Mouse (Mus musculus) midbrain, postnatal 0 days (tissue): ENCODE results near the gene Arhgap35. TPM values are rescaled to one million over a fixed set of nuclear protein-coding genes. Genes with fewer than 3 reads are reported as not detected.

Experiments
- ATAC-seq: fragments of 200-750 bp; cut with Nextera tagmentation; 2 replicates; pipeline ENCODE4 v1.8.0; 2017; ENCODE audit warnings: moderate number of reproducible peaks, mild to moderate bottlenecking, moderate TSS enrichment, moderate library complexity; ENCODE audit not compliant: low FRiP score
- DNase-seq: peaks from one replicate; pipeline ENCODE4 v3.0.0-alpha.2; 2015; ENCODE audit warnings: low spot score
- H3K27ac ChIP-seq: fragments of 300-500 bp; sonication (generic); 2 replicates; pipeline ENCODE4 v1.5.1; 2014; ENCODE audit warnings: low read depth, mild to moderate bottlenecking, low read length, mixed read lengths
- H3K27me3 ChIP-seq: fragments of 300-500 bp; sonication (generic); 2 replicates; pipeline ENCODE4 v1.6.1; 2014; ENCODE audit warnings: low read length, control low read depth, mixed read lengths; ENCODE audit not compliant: insufficient read depth
- H3K36me3 ChIP-seq: fragments of 300-500 bp; sonication (generic); 2 replicates; pipeline ENCODE4 v1.6.1; 2014; ENCODE audit warnings: low read length, control low read depth, mixed read lengths; ENCODE audit not compliant: insufficient read depth
- H3K4me1 ChIP-seq: fragments of 300-500 bp; sonication (generic); 2 replicates; pipeline ENCODE4 v1.6.1; 2014; ENCODE audit warnings: mild to moderate bottlenecking, control low read depth, antibody characterized with exemption, low read length, mixed read lengths; ENCODE audit not compliant: insufficient read depth
- H3K4me2 ChIP-seq: fragments of 300-500 bp; sonication (generic); 2 replicates; pipeline ENCODE4 v1.6.1; 2014; ENCODE audit warnings: low read depth, mild to moderate bottlenecking, low read length, mixed read lengths; ENCODE audit not compliant: poor library complexity, severe bottlenecking
- H3K4me3 ChIP-seq: fragments of 300-500 bp; sonication (generic); 2 replicates; pipeline ENCODE4 v1.5.1; 2014; ENCODE audit warnings: low read depth, mild to moderate bottlenecking, low read length, moderate library complexity
- H3K9ac ChIP-seq: fragments of 300-500 bp; sonication (generic); replicated peaks from 2 replicates; pipeline ENCODE4 v1.6.1; 2014; ENCODE audit warnings: mild to moderate bottlenecking, low read length, moderate library complexity, mixed read lengths; ENCODE audit not compliant: poor library complexity, severe bottlenecking
- H3K9me3 ChIP-seq: fragments of 300-500 bp; sonication (generic); 2 replicates; pipeline ENCODE4 v1.6.1; 2016; ENCODE audit warnings: low read length, control low read depth
- CTCF ChIP-seq: IDR thresholded peaks from 2 replicates; pipeline ENCODE4 v1.5.1; 2016; ENCODE audit warnings: antibody characterized with exemption, mild to moderate bottlenecking
- WGBS: fragments of 180-500 bp; shearing (Covaris S2); extraction: QIAGEN DNeasy Blood & Tissue Kit; methylation state at CpG from one replicate; pipeline ENCODE4 v1.1.7; 2014; 5-methylcytosine and 5-hydroxymethylcytosine counted together
- polyA plus RNA-seq: library from polyadenylated mRNA; unstranded; fragments of >200 nt; fragmentation: Nextera tagmentation; extraction: Ambion mirVana; gene quantifications from 2 replicates; pipeline ENCODE4 v1.2.1, GENCODE M21; 2015
- total RNA-seq: library from RNA; depleted of rRNA; stranded (reverse); fragments of >200 nt; gene quantifications from 2 replicates; pipeline ENCODE4 v1.2.3, GENCODE M21; 2014

Arhgap35 gene
- total and polyA plus RNA-seq, 2 experiments from 2014 or later, result 26.9 to 157 TPM

DNA sequence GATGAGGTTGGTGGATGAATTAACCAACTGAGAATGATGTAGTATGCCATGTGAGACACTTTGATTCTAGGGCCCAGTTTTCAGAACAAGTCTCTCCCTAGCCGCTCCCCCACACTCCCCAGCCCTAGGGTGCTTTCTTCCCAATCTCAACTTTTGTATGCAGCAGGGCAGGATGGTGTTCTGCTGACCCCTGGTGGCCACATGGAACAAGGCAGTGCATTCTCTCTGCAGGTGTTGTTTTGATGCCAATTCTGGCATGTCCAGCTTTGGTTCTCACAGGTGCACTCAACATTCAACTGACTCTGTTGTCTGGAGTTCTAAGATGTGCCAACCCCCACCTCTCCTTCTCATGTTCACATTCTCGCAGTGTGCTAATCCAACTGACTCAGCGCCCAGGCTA, 123.0 kb downstream of the Arhgap35 start:
- H3K4me2 ChIP-seq, result no peak overlapping the region
- H3K27me3 ChIP-seq, result no peaks in the 10 kb centered on the region
- peak; percentile 96 for TF ChIP-seq CTCF
- no peak overlapping the region for H3K4me3 ChIP-seq
- peak; percentile 24; the same call in 1 of the 2 replicates for ATAC-seq
- no peaks in the 10 kb centered on the region for H3K9me3 ChIP-seq
- H3K27ac ChIP-seq, result no peak overlapping the region
- H3K4me1 ChIP-seq, result no peaks in the 10 kb centered on the region
- no peak overlapping the region for H3K9ac ChIP-seq
- H3K36me3 ChIP-seq, result peaks cover 14% of the 10 kb centered on the region
- peak; percentile 63 for DNase-seq
- 19% methylated on average over 3 of the region's 3 CpGs for WGBS

- Histone ChIP-seq H3K9me3 (no peaks in the 10 kb centered on the region), H3K9ac (no peak overlapping the region), H3K27ac (no peak overlapping the region), H3K4me2 (no peak overlapping the region), H3K4me1 (no peaks in the 10 kb centered on the region), H3K36me3 (no peaks in the 10 kb centered on the region), H3K27me3 (no peaks in the 10 kb centered on the region), H3K4me3 (no peak overlapping the region)
- no peak for TF ChIP-seq CTCF
- no peak for ATAC-seq
- no peak for DNase-seq
- WGBS, result 82% methylated on average over 9 of the region's 9 CpGs
Measured at GRCm38 (mm10) chr7:16489948-16490347, 124.8 kb downstream of the Arhgap35 start.

DNA sequence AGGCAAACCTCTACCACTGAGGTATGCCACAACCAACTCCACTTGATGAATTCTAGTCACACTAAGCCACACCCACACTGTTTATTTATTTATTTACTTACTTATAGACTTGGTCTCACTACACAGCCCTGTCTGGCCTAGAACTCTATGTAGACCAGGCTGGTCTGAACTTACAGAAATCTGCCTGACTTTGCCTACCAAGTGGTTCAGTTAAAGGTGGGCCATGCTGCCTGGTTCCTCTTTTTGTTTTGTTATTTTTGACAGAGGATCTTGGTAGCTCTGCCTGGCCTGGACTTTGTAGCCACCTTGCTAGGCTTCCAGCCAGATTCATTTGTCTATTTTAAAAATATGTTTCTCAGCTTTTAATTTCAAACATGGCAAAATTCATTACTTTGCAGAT, 126.0 kb downstream of the Arhgap35 start:
- Histone ChIP-seq H3K4me1 (no peaks in the 10 kb centered on the region), H3K36me3 (no peaks in the 10 kb centered on the region), H3K27ac (no peak overlapping the region), H3K9ac (no peak overlapping the region), H3K27me3 (no peaks in the 10 kb centered on the region), H3K4me3 (no peak overlapping the region), H3K9me3 (no peaks in the 10 kb centered on the region), H3K4me2 (no peak overlapping the region)
- no peak for TF ChIP-seq CTCF
- no peak for DNase-seq
- ATAC-seq, result no peak

- Histone ChIP-seq H3K27ac (no peak within 1 kb of the TSS), H3K9me3 (no peaks in the 10 kb centered on the region), H3K27me3 (peaks cover 45% of the 10 kb centered on the region), H3K4me3 (peak within 1 kb of the TSS; percentile 36), H3K36me3 (no peaks in the 10 kb centered on the region), H3K9ac (peak within 1 kb of the TSS; percentile 44; the same call in 1 of the 2 replicates), H3K4me2 (peak within 1 kb of the TSS; percentile 68), H3K4me1 (0 out of 2 replicates have a peak, but pooled peaks cover 11% of the 10 kb centered on the region)
- ATAC-seq, result no peak
- no peak for TF ChIP-seq CTCF
- DNase-seq, result no peak
- WGBS, result 91% methylated on average over 8 of the region's 8 CpGs
Measured at GRCm38 (mm10) chr7:16477628-16478027, 137.2 kb downstream of the Arhgap35 start, which contains the start of gene Npas1. Npas1 (minus strand) TSS chr7:16477728.

GRCm38 (mm10) chr7:16476600-16476989, 138.2 kb downstream of the Arhgap35 start:
- H3K4me2 ChIP-seq, result peak overlapping the region; percentile 68
- H3K27me3 ChIP-seq, result peaks cover 51% of the 10 kb centered on the region
- 0 out of 2 replicates have a peak, but pooled peaks have one; percentile 21 for ATAC-seq
- WGBS, result 1% methylated on average over 26 of the region's 34 CpGs
- no peaks in the 10 kb centered on the region for H3K9me3 ChIP-seq
- H3K9ac ChIP-seq, result peak overlapping the region; percentile 44; the same call in 1 of the 2 replicates
- peak overlapping the region; percentile 36 for H3K4me3 ChIP-seq
- H3K36me3 ChIP-seq, result no peaks in the 10 kb centered on the region
- no peak overlapping the region for H3K27ac ChIP-seq
- no peak for TF ChIP-seq CTCF
- H3K4me1 ChIP-seq, result 0 out of 2 replicates have a peak, but pooled peaks cover 11% of the 10 kb centered on the region
- DNase-seq, result no peak

DNA sequence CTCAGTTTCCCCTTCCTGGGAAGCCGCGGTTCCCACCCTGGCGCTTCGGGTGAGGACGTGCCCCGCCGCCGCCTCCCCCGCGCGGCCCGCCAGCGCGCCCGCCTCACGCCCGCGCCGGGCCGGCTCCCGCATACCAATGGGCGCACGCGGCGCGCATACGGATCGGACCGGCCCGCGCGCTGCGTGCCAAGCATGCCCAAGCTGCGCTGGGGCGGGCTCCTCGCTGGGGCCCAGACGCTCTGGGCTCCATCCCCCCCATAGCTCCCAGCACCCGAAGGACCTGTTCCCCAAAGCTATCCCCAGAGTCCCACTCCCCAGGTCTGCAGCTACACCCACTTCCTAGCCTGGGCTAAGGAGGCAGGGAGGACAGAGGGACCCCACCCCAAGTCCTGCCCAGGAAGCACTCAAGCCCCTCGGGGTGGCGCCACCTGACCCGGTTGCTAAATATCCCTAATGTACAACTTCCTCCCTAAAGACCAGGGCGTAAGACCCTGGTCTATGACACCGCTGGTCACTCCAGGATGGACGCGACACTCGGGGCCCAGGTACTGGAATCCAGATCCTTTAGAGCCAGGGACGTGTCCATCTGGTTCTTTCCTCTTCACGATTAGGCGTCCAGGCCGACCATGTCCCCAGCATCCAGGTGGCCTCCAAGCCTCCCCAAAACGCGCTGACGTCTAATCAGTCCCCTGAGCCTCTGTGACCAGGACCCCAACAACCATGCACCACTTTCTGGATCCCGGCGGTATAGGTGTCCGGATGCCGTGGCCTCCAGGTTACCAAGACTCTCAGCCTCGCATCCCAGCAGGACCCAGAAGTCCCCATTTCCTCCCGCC, 138.8 kb downstream of the Arhgap35 start:
- TF ChIP-seq CTCF, result no peak
- Histone ChIP-seq H3K4me2 (peak overlapping the region; percentile 68), H3K27ac (no peak overlapping the region), H3K36me3 (no peaks in the 10 kb centered on the region), H3K9me3 (no peaks in the 10 kb centered on the region), H3K4me1 (0 out of 2 replicates have a peak, but pooled peaks cover 11% of the 10 kb centered on the region), H3K9ac (peak overlapping the region; percentile 44; the same call in 1 of the 2 replicates), H3K27me3 (peaks cover 51% of the 10 kb centered on the region), H3K4me3 (peak overlapping the region; percentile 36)
- 3% methylated on average over 32 of the region's 59 CpGs for WGBS
- no peak for DNase-seq
- peak; percentile 36 for ATAC-seq
